Mouse (Mus musculus): ENCODE results near the gene Ccdc114. TPM values are rescaled to one million over a fixed set of nuclear protein-coding genes. Genes with fewer than 3 reads are reported as not detected.
A peak's percentile ranks its signal among the peaks of the same experiment; 100 is the strongest.

The Ccdc114 gene
- polyA plus RNA-seq, 1 experiment from 2014 or later = 4.3 TPM

DNA sequence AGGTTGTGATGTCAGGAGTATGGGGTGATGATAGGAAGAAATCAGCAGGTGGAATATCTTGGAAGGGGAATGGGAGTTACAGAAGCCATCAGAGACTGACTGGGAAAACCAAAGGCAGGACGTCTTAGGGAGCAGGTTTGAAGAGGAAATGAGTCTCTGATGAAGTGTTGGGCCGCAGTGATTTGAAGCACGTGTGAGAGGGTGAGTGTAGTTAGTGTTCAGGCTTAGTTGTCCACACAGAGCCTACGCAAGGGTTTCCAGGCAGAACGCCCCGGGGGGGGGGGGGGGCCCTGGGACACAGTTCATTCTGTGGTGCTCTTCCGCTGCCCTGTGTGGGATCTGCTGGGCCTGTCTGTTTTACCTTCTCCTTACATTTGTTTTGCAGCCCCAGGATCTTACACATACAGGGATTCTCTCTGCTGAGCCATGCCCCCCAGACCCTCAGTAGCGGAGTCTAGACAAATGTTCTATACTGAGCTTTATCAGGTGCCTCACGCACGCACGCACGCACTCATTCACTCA, 21.3 kb upstream of the Ccdc114 start:
- H3K36me3 ChIP-seq = no peaks in the 10 kb centered on the region; the same call in 1 of the 2 replicates
- H3K4me3 ChIP-seq (replicated peaks) = no peak overlapping the region
- no peaks in the 10 kb centered on the region for H3K9me3 ChIP-seq
- ATAC-seq = no peak
- no peak overlapping the region for H3K9ac ChIP-seq
- H3K4me1 ChIP-seq (replicated peaks) = no peaks in the 10 kb centered on the region
- H3K27me3 ChIP-seq (replicated peaks) = no peaks in the 10 kb centered on the region
- H3K4me2 ChIP-seq (replicated peaks) = no peak overlapping the region
- H3K27ac ChIP-seq = no peak overlapping the region
- WGBS = 70% methylated on average over 12 of the region's 12 CpGs

DNA sequence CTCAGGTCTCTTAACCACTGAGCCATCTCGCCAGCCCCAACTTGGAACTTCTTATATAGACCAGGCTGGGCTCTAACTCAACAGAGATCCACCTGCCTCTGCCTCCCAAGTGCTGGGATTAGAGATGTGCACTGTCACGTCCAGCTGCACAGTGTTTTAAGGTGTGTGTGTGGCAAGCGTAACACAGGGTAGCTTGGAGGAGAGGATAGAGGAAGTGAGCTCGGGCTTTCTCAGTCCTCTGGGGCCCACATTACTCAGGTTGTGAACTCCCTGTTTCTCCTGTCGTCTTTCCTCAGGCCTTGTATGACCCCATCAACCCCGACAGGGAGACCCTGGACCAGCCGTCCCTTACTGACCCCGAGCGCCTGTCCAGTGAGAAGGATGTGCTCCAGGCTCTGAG, 17.2 kb upstream of the Ccdc114 start:
- Histone ChIP-seq H3K4me1 (replicated peaks) (no peaks in the 10 kb centered on the region), H3K36me3 (peaks cover 13% of the 10 kb centered on the region), H3K27me3 (replicated peaks) (no peaks in the 10 kb centered on the region), H3K9ac (no peak overlapping the region), H3K27ac (no peak overlapping the region), H3K9me3 (no peaks in the 10 kb centered on the region), H3K4me3 (replicated peaks) (no peak overlapping the region), H3K4me2 (replicated peaks) (no peak overlapping the region)
- ATAC-seq = no peak
- WGBS = 82% methylated on average over 9 of the region's 9 CpGs

DNA sequence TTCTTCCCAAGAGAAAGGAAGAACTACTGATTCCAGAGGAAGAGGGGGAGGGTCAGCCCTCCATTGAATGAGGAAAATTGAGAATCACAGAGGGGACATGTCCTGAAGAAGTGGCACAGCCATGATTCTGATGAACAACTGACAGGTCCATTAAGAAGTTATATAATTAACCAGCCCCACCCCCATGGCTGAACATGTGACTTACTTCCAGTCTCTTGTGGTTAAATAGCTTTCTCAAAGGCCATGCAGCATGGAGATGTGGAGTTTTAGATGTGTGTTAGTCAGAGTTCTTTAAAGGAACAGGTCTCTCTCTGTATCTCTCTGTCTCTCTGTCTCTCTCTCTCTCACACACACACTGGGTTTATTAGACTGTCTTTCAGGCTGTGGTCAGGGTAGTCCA, 15.5 kb upstream of the Ccdc114 start:
- H3K4me2 ChIP-seq (replicated peaks) = no peak overlapping the region
- no peak for ATAC-seq
- H3K27me3 ChIP-seq (replicated peaks) = no peaks in the 10 kb centered on the region
- peaks cover 13% of the 10 kb centered on the region for H3K36me3 ChIP-seq
- H3K9ac ChIP-seq = no peak overlapping the region
- no peaks in the 10 kb centered on the region for H3K4me1 ChIP-seq (replicated peaks)
- H3K27ac ChIP-seq = no peak overlapping the region
- no peaks in the 10 kb centered on the region for H3K9me3 ChIP-seq
- H3K4me3 ChIP-seq (replicated peaks) = no peak overlapping the region

DNA sequence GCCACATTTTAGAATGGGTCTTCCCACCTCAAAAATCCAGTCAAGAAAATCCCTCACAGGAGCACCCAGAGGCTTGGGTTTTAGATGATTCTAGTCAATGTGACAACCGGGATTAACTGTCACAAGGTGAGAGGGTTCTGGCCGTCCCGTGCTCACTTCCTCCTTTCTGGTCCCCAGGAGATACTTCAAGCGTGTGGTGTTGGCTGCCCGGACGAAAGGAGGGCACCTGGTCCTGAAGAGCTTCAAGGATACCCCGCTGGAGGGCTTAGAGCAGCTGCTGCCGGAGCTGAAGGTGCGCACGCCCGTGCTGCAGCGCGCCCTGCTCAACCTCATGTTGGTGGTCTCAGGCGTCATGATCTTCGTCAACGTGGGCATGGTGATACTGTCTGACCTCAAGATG, 14.7 kb upstream of the Ccdc114 start:
- Histone ChIP-seq H3K9me3 (no peaks in the 10 kb centered on the region), H3K4me2 (replicated peaks) (no peak overlapping the region), H3K9ac (no peak overlapping the region), H3K27ac (no peak overlapping the region), H3K4me1 (replicated peaks) (no peaks in the 10 kb centered on the region), H3K36me3 (peaks cover 13% of the 10 kb centered on the region), H3K27me3 (replicated peaks) (no peaks in the 10 kb centered on the region), H3K4me3 (replicated peaks) (no peak overlapping the region)
- WGBS = 93% methylated on average over 16 of the region's 16 CpGs
- no peak for ATAC-seq

DNA sequence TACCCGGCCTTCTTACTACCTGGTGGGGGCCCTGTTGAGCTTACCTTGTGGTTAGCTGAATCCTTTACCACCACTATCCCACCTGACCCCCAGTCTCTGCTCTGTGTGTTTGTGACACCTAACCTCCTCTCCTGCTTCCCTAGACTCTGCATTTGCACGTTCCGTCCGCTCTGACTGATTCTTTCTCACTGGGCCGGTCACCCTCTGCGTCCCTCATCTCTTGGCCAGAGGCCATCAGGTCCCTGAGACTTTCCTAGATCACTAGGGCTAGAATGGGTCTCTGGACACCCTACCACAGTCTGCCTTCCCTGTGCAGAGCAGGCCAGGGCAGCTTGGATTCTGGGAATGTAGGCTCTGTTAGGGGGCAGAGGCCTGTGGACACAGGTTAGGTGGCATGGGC, 9.8 kb upstream of the Ccdc114 start:
- Histone ChIP-seq H3K4me1 (replicated peaks) (peaks cover 25% of the 10 kb centered on the region), H3K27me3 (replicated peaks) (no peaks in the 10 kb centered on the region), H3K4me3 (replicated peaks) (no peak overlapping the region), H3K36me3 (peaks cover 13% of the 10 kb centered on the region), H3K4me2 (replicated peaks) (no peak overlapping the region), H3K27ac (no peak overlapping the region), H3K9me3 (no peaks in the 10 kb centered on the region), H3K9ac (no peak overlapping the region)
- 86% methylated on average over 6 of the region's 6 CpGs for WGBS
- no peak for ATAC-seq

DNA sequence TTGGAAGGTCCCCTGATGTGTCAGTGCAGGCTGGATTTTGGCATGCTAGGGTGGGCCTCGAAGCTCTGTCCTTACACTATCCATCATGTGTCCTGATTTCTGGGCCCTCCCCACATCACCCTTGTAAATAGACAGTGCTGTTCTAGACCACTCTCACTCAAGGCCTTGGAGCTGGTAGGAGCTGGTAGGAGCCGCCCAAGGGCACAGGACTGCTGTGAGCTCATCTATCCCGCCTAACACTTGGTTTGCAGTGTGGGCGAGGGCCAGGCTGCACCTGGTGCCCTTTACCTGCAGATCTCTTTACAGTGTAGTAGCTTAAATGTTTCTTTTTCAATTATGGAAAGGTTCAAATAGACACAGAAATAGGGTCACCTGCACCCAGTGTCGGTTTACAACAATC, 8.9 kb upstream of the Ccdc114 start:
- Histone ChIP-seq H3K9ac (no peak overlapping the region), H3K4me3 (replicated peaks) (no peak overlapping the region), H3K9me3 (no peaks in the 10 kb centered on the region), H3K4me2 (replicated peaks) (no peak overlapping the region), H3K4me1 (replicated peaks) (peaks cover 34% of the 10 kb centered on the region), H3K27ac (no peak overlapping the region), H3K27me3 (replicated peaks) (no peaks in the 10 kb centered on the region), H3K36me3 (peaks cover 3% of the 10 kb centered on the region; the same call in 1 of the 2 replicates)
- 83% methylated on average over 5 of the region's 5 CpGs for WGBS
- no peak for ATAC-seq

DNA sequence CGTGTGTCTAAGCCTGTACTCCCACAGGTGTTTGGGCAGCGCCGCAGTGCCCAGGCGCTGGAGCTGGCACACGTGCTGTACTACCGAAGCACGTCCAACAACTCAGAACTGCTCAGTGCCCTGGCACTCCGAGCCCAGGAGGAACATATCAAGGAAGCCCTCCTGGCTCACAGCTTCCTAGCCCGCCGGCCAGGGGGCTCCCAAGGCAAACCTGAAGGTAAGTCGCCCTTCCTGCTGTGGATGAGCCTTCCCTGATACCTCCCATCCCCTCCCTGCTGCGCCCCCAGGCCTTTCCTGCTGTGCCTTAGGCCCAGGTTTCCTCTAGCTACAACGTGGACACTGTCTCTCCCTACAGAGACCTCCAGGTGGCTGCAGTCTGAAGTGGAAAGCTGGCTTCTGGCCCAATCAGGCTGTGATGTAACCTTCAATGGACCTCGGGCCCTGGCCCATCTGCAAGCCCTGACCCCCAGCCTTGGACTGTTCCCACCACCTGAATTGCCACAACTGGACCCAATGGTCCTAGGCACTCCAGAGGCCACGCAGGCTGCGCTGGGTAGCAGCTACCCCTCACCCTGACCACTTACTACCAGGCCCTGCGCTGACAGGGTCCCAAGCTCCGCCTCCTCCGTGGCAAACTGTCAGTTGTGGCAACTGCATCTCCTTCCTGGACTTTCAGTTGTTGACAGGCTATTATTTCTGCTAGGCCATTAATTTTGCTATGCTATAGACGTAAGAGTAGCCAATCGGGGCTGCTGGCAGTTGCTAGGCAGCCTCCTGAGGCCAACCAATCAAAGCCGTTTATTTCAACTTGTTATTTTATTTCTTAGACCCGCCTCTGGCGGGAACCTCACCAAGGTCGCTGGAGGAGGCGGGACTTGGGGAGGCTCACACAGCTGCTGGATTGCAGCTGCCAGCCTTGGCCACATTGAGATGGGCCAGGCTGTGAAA, 7.5 kb upstream of the Ccdc114 start:
- ATAC-seq = peak; percentile 83
- WGBS = 36% methylated on average over 26 of the region's 26 CpGs

DNA sequence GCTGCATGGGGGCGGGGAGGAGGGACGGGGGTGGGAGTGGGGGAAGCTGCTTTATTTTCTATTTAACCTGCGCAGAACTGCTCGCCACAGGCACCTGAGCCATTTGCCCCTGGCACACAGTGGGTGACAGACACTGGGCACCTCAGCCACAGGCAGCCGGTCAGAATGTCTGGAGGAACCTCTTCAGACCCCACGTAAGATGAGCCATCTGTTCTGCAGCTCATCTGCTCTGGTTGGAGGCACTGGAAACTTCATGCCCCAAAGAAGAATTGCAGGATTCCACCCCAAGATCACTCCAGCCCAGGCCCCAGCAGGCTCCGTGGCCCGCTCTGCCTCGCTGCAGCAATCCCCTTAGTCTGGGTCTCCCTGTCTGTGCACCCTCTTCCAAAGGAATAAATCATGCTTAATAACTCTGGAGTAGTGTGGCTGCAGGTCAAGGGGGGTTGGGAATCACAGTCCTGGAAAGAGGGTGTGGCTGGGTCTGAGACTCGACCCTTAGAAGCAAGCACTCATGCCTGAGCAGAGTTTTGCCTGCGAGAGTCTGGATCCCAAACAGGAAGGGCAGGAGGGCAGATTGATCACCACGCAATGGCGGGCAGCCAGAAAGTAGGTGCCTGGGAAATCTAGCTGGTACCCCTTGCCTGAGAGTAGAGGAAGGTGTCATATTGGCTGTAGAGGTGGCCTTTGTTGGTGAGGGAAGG, 6.7 kb upstream of the Ccdc114 start:
- Histone ChIP-seq H3K36me3 (no peaks in the 10 kb centered on the region; the same call in 1 of the 2 replicates), H3K9me3 (no peaks in the 10 kb centered on the region), H3K27me3 (replicated peaks) (no peaks in the 10 kb centered on the region), H3K4me3 (replicated peaks) (peak overlapping the region; percentile 20), H3K4me1 (replicated peaks) (peaks cover 53% of the 10 kb centered on the region), H3K9ac (peak overlapping the region; percentile 37), H3K27ac (peak overlapping the region; percentile 91), H3K4me2 (replicated peaks) (peak overlapping the region; percentile 57)
- 17% methylated on average over 13 of the region's 13 CpGs for whole genome bisulfite sequencing
- peak; percentile 27 for ATAC-seq

More for the DNA sequence above, 7.5 kb upstream of the Ccdc114 start:
- Histone ChIP-seq H3K4me2 (replicated peaks) (peak overlapping the region; percentile 57), H3K36me3 (no peaks in the 10 kb centered on the region; the same call in 1 of the 2 replicates), H3K9ac (peak overlapping the region; percentile 9), H3K9me3 (no peaks in the 10 kb centered on the region), H3K27me3 (replicated peaks) (no peaks in the 10 kb centered on the region), H3K4me1 (replicated peaks) (peaks cover 45% of the 10 kb centered on the region), H3K4me3 (replicated peaks) (peak overlapping the region; percentile 20), H3K27ac (peak overlapping the region; percentile 91)

DNA sequence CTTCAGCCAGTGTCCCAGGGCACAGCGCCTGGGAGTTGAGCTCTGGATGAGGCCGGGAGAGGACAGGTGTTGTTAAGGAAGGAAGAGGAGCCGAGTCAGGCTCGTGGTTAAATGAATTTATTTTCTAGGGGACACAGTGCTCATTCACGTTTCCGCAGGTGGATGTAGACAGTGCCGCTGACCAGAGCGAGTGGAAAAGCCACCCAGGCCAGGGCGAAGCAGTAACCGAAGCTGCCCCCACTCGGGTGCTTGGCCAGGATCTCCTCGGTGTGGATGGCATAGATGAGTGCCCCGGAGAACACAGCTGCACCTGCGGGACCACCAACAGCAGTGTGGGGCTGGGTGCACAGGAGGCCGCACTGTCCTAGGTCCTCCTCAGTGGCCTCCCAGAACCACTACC, 5.9 kb upstream of the Ccdc114 start:
- no peak for ATAC-seq
- Histone ChIP-seq H3K4me2 (replicated peaks) (peak overlapping the region; percentile 57; the same call in 1 of the 2 replicates), H3K36me3 (no peaks in the 10 kb centered on the region; the same call in 1 of the 2 replicates), H3K4me1 (replicated peaks) (peaks cover 61% of the 10 kb centered on the region), H3K27ac (peak overlapping the region; percentile 91), H3K4me3 (replicated peaks) (no peak overlapping the region), H3K9me3 (no peaks in the 10 kb centered on the region), H3K27me3 (replicated peaks) (no peaks in the 10 kb centered on the region), H3K9ac (0 out of 2 replicates have a peak overlapping the region, but pooled peaks have one; percentile 37)
- WGBS = 81% methylated on average over 15 of the region's 15 CpGs

DNA sequence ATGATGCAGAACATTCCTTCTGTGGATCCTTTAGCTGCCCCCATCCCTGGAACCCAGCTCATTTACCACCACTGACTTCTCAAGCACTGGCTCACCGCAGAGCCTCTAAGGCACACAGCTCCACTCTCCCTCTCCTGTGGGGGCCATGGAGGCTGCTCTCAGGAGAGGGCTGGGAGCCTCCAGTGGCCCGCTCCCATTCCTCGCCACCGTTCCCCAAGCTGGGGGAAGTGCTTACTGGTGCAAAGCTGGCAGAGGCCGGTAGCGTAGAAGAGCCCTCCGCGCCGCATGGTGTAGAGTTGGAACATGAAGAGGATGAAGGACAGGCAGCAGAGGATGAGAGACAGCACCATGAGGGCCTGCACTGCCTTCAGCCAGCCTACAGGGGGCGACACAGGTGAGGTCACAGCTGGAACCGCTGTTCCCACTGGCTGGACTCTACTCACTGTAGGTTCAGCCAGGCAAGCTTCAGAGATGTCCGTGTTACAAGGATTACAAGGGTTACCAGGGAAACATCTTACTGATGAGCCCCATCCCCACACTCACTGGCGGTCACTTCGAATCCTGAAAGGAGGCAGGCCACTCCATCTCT, 4.7 kb upstream of the Ccdc114 start:
- Histone ChIP-seq H3K4me3 (replicated peaks) (peak overlapping the region; percentile 40), H3K4me2 (replicated peaks) (peak overlapping the region; percentile 77), H3K9me3 (no peaks in the 10 kb centered on the region), H3K27ac (no peak overlapping the region), H3K36me3 (no peaks in the 10 kb centered on the region; the same call in 1 of the 2 replicates), H3K4me1 (replicated peaks) (peaks cover 66% of the 10 kb centered on the region), H3K27me3 (replicated peaks) (no peaks in the 10 kb centered on the region), H3K9ac (no peak overlapping the region)
- no peak for ATAC-seq
- 69% methylated on average over 14 of the region's 14 CpGs for WGBS

DNA sequence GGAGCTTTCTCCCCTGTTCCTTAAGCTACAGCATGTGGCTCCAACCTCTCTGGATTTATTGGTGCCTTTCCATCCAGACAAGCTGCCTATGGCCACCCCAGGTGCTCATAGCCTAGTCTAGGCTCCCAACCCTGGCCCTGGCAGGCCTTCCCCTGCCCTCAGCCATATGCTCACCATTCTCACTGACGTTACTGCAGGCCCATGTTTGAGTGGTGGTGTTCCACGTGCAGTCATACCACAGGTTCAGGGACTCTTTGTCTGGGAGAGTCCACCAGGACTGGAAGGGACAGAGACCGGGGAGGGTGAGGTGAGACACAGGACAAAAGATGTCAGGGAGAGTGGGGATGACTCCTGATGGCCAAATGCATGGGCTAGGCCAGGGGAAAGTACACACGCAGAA, 4.1 kb upstream of the Ccdc114 start:
- Histone ChIP-seq H3K4me3 (replicated peaks) (peak overlapping the region; percentile 40), H3K27ac (peak overlapping the region; percentile 70; the same call in 1 of the 2 replicates), H3K4me2 (replicated peaks) (peak overlapping the region; percentile 77), H3K27me3 (replicated peaks) (no peaks in the 10 kb centered on the region), H3K9ac (peak overlapping the region; percentile 59; the same call in 1 of the 2 replicates), H3K9me3 (no peaks in the 10 kb centered on the region), H3K4me1 (replicated peaks) (peaks cover 66% of the 10 kb centered on the region), H3K36me3 (no peaks in the 10 kb centered on the region; the same call in 1 of the 2 replicates)
- ATAC-seq = no peak
- WGBS = 77% methylated on average over 4 of the region's 4 CpGs
